Comparison of ENCODE assay signal across 8 mouse cellular contexts in the genomic region with DNA sequence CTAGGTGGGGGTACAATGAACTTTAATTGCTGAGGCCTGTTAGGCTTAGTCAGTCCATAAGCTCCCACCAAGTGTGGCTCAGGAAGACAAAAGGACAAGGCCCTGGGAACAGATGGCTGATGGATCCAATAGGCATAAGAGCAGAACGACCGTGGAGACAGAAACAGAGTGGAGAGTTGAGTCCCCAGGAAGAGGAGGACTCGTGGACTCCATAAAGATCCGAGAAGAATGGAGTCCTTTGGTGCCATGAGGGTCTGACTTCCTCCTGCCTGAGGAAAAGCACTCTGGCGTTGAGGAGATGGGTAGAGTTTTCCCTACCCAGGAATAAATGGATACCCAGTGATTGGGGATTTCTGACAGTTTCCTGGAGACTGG. TPM values are rescaled to one million over a fixed set of nuclear protein-coding genes. Genes with fewer than 3 reads are reported as not detected.
DNase-seq lines count a peak whose midpoint lies in the region; ATAC-seq and TF ChIP-seq lines count a peak whose summit lies in the region.

No protein-coding gene starts in this region.

- H3K27me3 ChIP-seq in cerebellum, adult 2 months (ENCODE audit: control insufficient read depth, insufficient read depth, low read length): no peaks in the 10 kb centered on the region
- H3K27me3 ChIP-seq in liver, embryonic 16.5 days (ENCODE audit: control insufficient read depth, insufficient read depth, low read depth, low read length): peaks cover 30% of the 10 kb centered on the region

- peak overlapping the region; percentile 72; the same call in 1 of the 2 replicates for H3K4me2 ChIP-seq in liver, embryonic 16.5 days (ENCODE audit: low read depth, low read length)

- TF ChIP-seq POLR2A in cerebellum, adult 2 months (IDR thresholded peaks at IDR 0.05; ENCODE audit: borderline replicate concordance, insufficient read depth, low read length): no peak

- H3K4me1 ChIP-seq in cerebellum, adult 2 months (ENCODE audit: control insufficient read depth, insufficient read depth, low read length): peaks cover 28% of the 10 kb centered on the region
- H3K4me1 ChIP-seq in liver, embryonic 16.5 days (ENCODE audit: control insufficient read depth, low read depth, low read length): peaks cover 8% of the 10 kb centered on the region

- no peak for TF ChIP-seq CTCF in cerebellum, adult 2 months (IDR thresholded peaks at IDR 0.05; ENCODE audit: borderline replicate concordance, insufficient read depth, low read depth, low read length)

- no peak for DNase-seq in cerebellum, adult 2 months
- DNase-seq in cerebellum, adult 9-11 months: no peak
- peak; percentile 35 for DNase-seq in testis, postnatal 10 days (ENCODE audit: low spot score)
- no peak for DNase-seq in testis, postnatal 14 days (ENCODE audit: low spot score)
- no peak for DNase-seq in T-cell, adult 2 months (ENCODE audit: low spot score)
- DNase-seq in urinary bladder, adult 2 months (ENCODE audit: low spot score): no peak
- DNase-seq in left cerebral cortex, adult 9 months (ENCODE audit: low spot score in 2 of 2): no peak

- WGBS in cerebellum, adult 2 months: 6% methylated on average over 5 of the region's 5 CpGs
- WGBS in liver, embryonic 16.5 days (ENCODE audit: insufficient replicate concordance): 25% methylated on average over 5 of the region's 5 CpGs

- no peaks in the 10 kb centered on the region for H3K36me3 ChIP-seq in liver, embryonic 16.5 days (ENCODE audit: control insufficient read depth, insufficient read depth)

- no peaks in the 10 kb centered on the region for H3K9me3 ChIP-seq in liver, embryonic 16.5 days (replicated peaks; ENCODE audit: control insufficient read depth, low read length)

- ATAC-seq in liver, embryonic 16.5 days (ENCODE audit: low read depth): no peak

- peak overlapping the region; percentile 7 for H3K4me3 ChIP-seq in cerebellum, adult 2 months (replicated peaks; ENCODE audit: insufficient read depth, low read depth, low read length)
- no peak overlapping the region; the same call in 1 of the 2 replicates for H3K4me3 ChIP-seq in liver, embryonic 16.5 days (ENCODE audit: low read depth, low read length)

- peak overlapping the region; percentile 23 for H3K27ac ChIP-seq in cerebellum, adult 2 months (ENCODE audit: insufficient read depth, low read length)
- H3K27ac ChIP-seq in liver, embryonic 16.5 days (ENCODE audit: low read length): no peak overlapping the region

- no peak overlapping the region for H3K9ac ChIP-seq in liver, embryonic 16.5 days (ENCODE audit: low read depth, low read length)

RNA-seq across cellular contexts. Expression of a gene that starts 1.1 kb away (rescaled TPM):
- 140 and 145 TPM in 2 replicates for polyA plus RNA-seq in cerebellum, adult 2 months (2012; rRNA removed)
- 0.49 and 0.91 TPM in 2 replicates for polyA plus RNA-seq in liver, embryonic 16.5 days (2015; fragmentation: Nextera tagmentation; extraction: Ambion mirVana)
- polyA plus RNA-seq in urinary bladder, adult 2 months (2012; rRNA removed): 54.7 and 69.7 TPM in 2 replicates

RNA-seq across cellular contexts. Expression of a gene that starts 22.7 kb away (rescaled TPM):
- polyA plus RNA-seq in cerebellum, adult 2 months (2012; rRNA removed): 3.8 and 5.7 TPM in 2 replicates
- polyA plus RNA-seq in liver, embryonic 16.5 days (2015; fragmentation: Nextera tagmentation; extraction: Ambion mirVana): 0.08 and 0.20 TPM in 2 replicates
- 1.0 and 1.3 TPM in 2 replicates for polyA plus RNA-seq in urinary bladder, adult 2 months (2012; rRNA removed)

RNA-seq across cellular contexts. Expression of a gene that starts 25.6 kb away (rescaled TPM):
- polyA plus RNA-seq in cerebellum, adult 2 months (2012; rRNA removed): 94.3 and 99.6 TPM in 2 replicates
- polyA plus RNA-seq in liver, embryonic 16.5 days (2015; fragmentation: Nextera tagmentation; extraction: Ambion mirVana): 63.9 and 68.5 TPM in 2 replicates
- polyA plus RNA-seq in urinary bladder, adult 2 months (2012; rRNA removed): 107 and 112 TPM in 2 replicates

RNA-seq across cellular contexts. Expression of a gene that starts 38.1 kb away (rescaled TPM):
- 21.2 and 21.8 TPM in 2 replicates for polyA plus RNA-seq in cerebellum, adult 2 months (2012; rRNA removed)
- 0.22 and 0.23 TPM in 2 replicates for polyA plus RNA-seq in liver, embryonic 16.5 days (2015; fragmentation: Nextera tagmentation; extraction: Ambion mirVana)
- 8.3 and 12.6 TPM in 2 replicates for polyA plus RNA-seq in urinary bladder, adult 2 months (2012; rRNA removed)

RNA-seq across cellular contexts. Expression of a gene that starts 38.3 kb away (rescaled TPM):
- 0.77 and 1.0 TPM in 2 replicates for polyA plus RNA-seq in cerebellum, adult 2 months (2012; rRNA removed)
- polyA plus RNA-seq in liver, embryonic 16.5 days (2015; fragmentation: Nextera tagmentation; extraction: Ambion mirVana): 0.63 and 1.0 TPM in 2 replicates
- polyA plus RNA-seq in urinary bladder, adult 2 months (2012; rRNA removed): 0.41 and 0.51 TPM in 2 replicates

Comparison
In these comparisons a context has a peak if more than half of its experiments do, and no peak if none do; other contexts are left out.
1. RNA of a gene that starts 1.1 kb away (polyA plus RNA-seq): 140 to 145 TPM in cerebellum, adult 2 months and 54.7 to 69.7 TPM in urinary bladder, adult 2 months; 0.49 to 0.91 TPM in liver, embryonic 16.5 days; every median in the first group is over 10 times any median in the second.